8 mouse cellular contexts compared by ENCODE assay signal in genomic region chr6:38066215-38066614, GRCm38 (mm10). TPM values are rescaled to one million over a fixed set of nuclear protein-coding genes. Genes with fewer than 3 reads are reported as not detected.
DNase-seq lines count a peak whose midpoint lies in the region; ATAC-seq and TF ChIP-seq lines count a peak whose summit lies in the region.

No protein-coding gene starts in this region.

- no peak for TF ChIP-seq EP300 in liver, embryonic 14.5 days (IDR thresholded peaks at IDR 0.05; ENCODE audit: low read depth)

- no peak overlapping the region for H3K4me2 ChIP-seq in embryonic facial prominence, embryonic 14.5 days (ENCODE audit: low read depth, low read length)
- no peak overlapping the region for H3K4me2 ChIP-seq in heart, embryonic 15.5 days
- no peak overlapping the region for H3K4me2 ChIP-seq in liver, embryonic 14.5 days (ENCODE audit: low read depth)
- no peak overlapping the region for H3K4me2 ChIP-seq in neural tube, embryonic 12.5 days (replicated peaks)

- peak; percentile 20 to 33 for DNase-seq in CD8-positive naive resting alpha-beta T cell, adult 2 months (ENCODE audit: low read depth in 2 of 2, low spot score in 2 of 2)
- DNase-seq in adrenal gland, postnatal 25 days, result peak; percentile 46
- peak; percentile 90 for DNase-seq in embryonic facial prominence, embryonic 14.5 days (ENCODE audit: low spot score)
- DNase-seq in kidney, postnatal 10 days, result peak; percentile 80
- DNase-seq in liver, embryonic 14.5 days (ENCODE audit: low read depth in 3 of 3, low spot score in 3 of 3), result peak; percentile 25 to 41 (median 37)
- DNase-seq in thymus, postnatal 0 days (ENCODE audit: low spot score), result peak; percentile 82

- H3K9me3 ChIP-seq in embryonic facial prominence, embryonic 14.5 days (ENCODE audit: control insufficient read depth, low read length), result peaks cover 8% of the 10 kb centered on the region; the same call in 1 of the 2 replicates
- H3K9me3 ChIP-seq in heart, embryonic 15.5 days (replicated peaks), result no peaks in the 10 kb centered on the region
- H3K9me3 ChIP-seq in liver, embryonic 14.5 days (ENCODE audit: control insufficient read depth, low read length), result no peaks in the 10 kb centered on the region
- 0 out of 2 replicates have a peak, but pooled peaks cover 7% of the 10 kb centered on the region for H3K9me3 ChIP-seq in neural tube, embryonic 12.5 days

- 0% methylated on average over 5 of the region's 5 CpGs for WGBS in embryonic facial prominence, embryonic 14.5 days
- 2% methylated on average over 5 of the region's 5 CpGs for WGBS in heart, embryonic 15.5 days
- WGBS in liver, embryonic 14.5 days (ENCODE audit: insufficient replicate concordance), result 2% methylated on average over 5 of the region's 5 CpGs
- 7% methylated on average over 5 of the region's 5 CpGs for WGBS in neural tube, embryonic 12.5 days

- H3K9ac ChIP-seq in embryonic facial prominence, embryonic 14.5 days (ENCODE audit: low read depth, low read length), result no peak overlapping the region
- no peak overlapping the region for H3K9ac ChIP-seq in heart, embryonic 15.5 days
- H3K9ac ChIP-seq in liver, embryonic 14.5 days (replicated peaks), result no peak overlapping the region
- H3K9ac ChIP-seq in neural tube, embryonic 12.5 days, result no peak overlapping the region

- H3K36me3 ChIP-seq in embryonic facial prominence, embryonic 14.5 days (ENCODE audit: control insufficient read depth, insufficient read depth, low read length), result no peaks in the 10 kb centered on the region
- peaks cover 3% of the 10 kb centered on the region; the same call in 1 of the 2 replicates for H3K36me3 ChIP-seq in heart, embryonic 15.5 days
- H3K36me3 ChIP-seq in liver, embryonic 14.5 days (replicated peaks; ENCODE audit: control insufficient read depth, insufficient read depth, low read depth), result no peaks in the 10 kb centered on the region
- no peaks in the 10 kb centered on the region for H3K36me3 ChIP-seq in neural tube, embryonic 12.5 days

- peak; percentile 86 for ATAC-seq in embryonic facial prominence, embryonic 14.5 days (ENCODE audit: low read depth)
- peak; percentile 70; the same call in 1 of the 2 replicates for ATAC-seq in heart, embryonic 15.5 days (replicated peaks; ENCODE audit: insufficient number of reproducible peaks, insufficient read depth, low FRiP score, low read depth)
- ATAC-seq in liver, embryonic 14.5 days (ENCODE audit: insufficient read depth), result no peak; the same call in 1 of the 2 replicates
- peak; percentile 94 for ATAC-seq in neural tube, embryonic 12.5 days (ENCODE audit: low FRiP score, low read depth)

- H3K27me3 ChIP-seq in embryonic facial prominence, embryonic 14.5 days (replicated peaks; ENCODE audit: control insufficient read depth, insufficient read depth, low read length), result no peaks in the 10 kb centered on the region
- H3K27me3 ChIP-seq in heart, embryonic 15.5 days, result no peaks in the 10 kb centered on the region
- no peaks in the 10 kb centered on the region for H3K27me3 ChIP-seq in liver, embryonic 14.5 days (ENCODE audit: control insufficient read depth, insufficient read depth, low read length)
- H3K27me3 ChIP-seq in neural tube, embryonic 12.5 days (replicated peaks), result no peaks in the 10 kb centered on the region

- H3K4me3 ChIP-seq in embryonic facial prominence, embryonic 14.5 days (ENCODE audit: low read depth, low read length), result no peak overlapping the region
- H3K4me3 ChIP-seq in heart, embryonic 15.5 days, result no peak overlapping the region
- H3K4me3 ChIP-seq in liver, embryonic 14.5 days (ENCODE audit: insufficient read depth in 1 of 2, low read depth in 2 of 2, low read length in 2 of 2), result no peak overlapping the region
- H3K4me3 ChIP-seq in neural tube, embryonic 12.5 days, result no peak overlapping the region

- H3K27ac ChIP-seq in embryonic facial prominence, embryonic 14.5 days (replicated peaks; ENCODE audit: low read depth, low read length), result no peak overlapping the region
- no peak overlapping the region for H3K27ac ChIP-seq in heart, embryonic 15.5 days
- H3K27ac ChIP-seq in liver, embryonic 14.5 days, result no peak overlapping the region
- H3K27ac ChIP-seq in neural tube, embryonic 12.5 days, result no peak overlapping the region

- TF ChIP-seq CTCF in liver, embryonic 14.5 days (IDR thresholded peaks at IDR 0.05; ENCODE audit: low read depth), result peak; percentile 70

- H3K4me1 ChIP-seq in embryonic facial prominence, embryonic 14.5 days (ENCODE audit: control insufficient read depth, insufficient read depth, low read length), result no peaks in the 10 kb centered on the region
- peaks cover 2% of the 10 kb centered on the region for H3K4me1 ChIP-seq in heart, embryonic 15.5 days (replicated peaks)
- peaks cover under 1 to 6% of the 10 kb centered on the region in 2 experiments; a peak in 3 of 4 replicates for H3K4me1 ChIP-seq in liver, embryonic 14.5 days (replicated peaks; ENCODE audit: control insufficient read depth in 2 of 2, insufficient read depth in 2 of 2, low read length in 1 of 2)
- no peaks in the 10 kb centered on the region for H3K4me1 ChIP-seq in neural tube, embryonic 12.5 days

RNA-seq across cellular contexts. Expression of gene Svopl, which starts 19.4 kb away (rescaled TPM):
- total RNA-seq in adrenal gland, postnatal 25 days (2021), result 1.7 and 1.9 TPM in 2 replicates
- polyA plus RNA-seq in embryonic facial prominence, embryonic 14.5 days (2014; fragmentation: Nextera tagmentation; extraction: Ambion mirVana), result 3.8 and 6.0 TPM in 2 replicates
- polyA plus RNA-seq in heart, embryonic 15.5 days (2015; fragmentation: Nextera tagmentation; extraction: Ambion mirVana), result 0.20 and 0.24 TPM in 2 replicates
- polyA plus RNA-seq in liver, embryonic 14.5 days (2012; rRNA removed), result 0.04 TPM in 1 of 2 replicates, not detected in the other
- not detected in 2 replicates for polyA plus RNA-seq in liver, embryonic 14.5 days (2014; fragmentation: Nextera tagmentation; extraction: Ambion mirVana)
- polyA plus RNA-seq in neural tube, embryonic 12.5 days (2016; fragmentation: Nextera tagmentation; extraction: Ambion mirVana), result 0.66 and 0.77 TPM in 2 replicates
- 1.2 TPM in 2 replicates for polyA plus RNA-seq in thymus, postnatal 0 days (2015; fragmentation: Nextera tagmentation; extraction: Ambion mirVana)

RNA-seq across cellular contexts. Expression of gene Tmem213, which starts 42.8 kb away (rescaled TPM):
- total RNA-seq in adrenal gland, postnatal 25 days (2021), result not detected in 2 replicates
- polyA plus RNA-seq in embryonic facial prominence, embryonic 14.5 days (2014; fragmentation: Nextera tagmentation; extraction: Ambion mirVana), result 2.7 and 3.2 TPM in 2 replicates
- 1.3 and 2.0 TPM in 2 replicates for polyA plus RNA-seq in heart, embryonic 15.5 days (2015; fragmentation: Nextera tagmentation; extraction: Ambion mirVana)
- polyA plus RNA-seq in liver, embryonic 14.5 days (2012; rRNA removed), result not detected in 2 replicates
- not detected in 2 replicates for polyA plus RNA-seq in liver, embryonic 14.5 days (2014; fragmentation: Nextera tagmentation; extraction: Ambion mirVana)
- polyA plus RNA-seq in neural tube, embryonic 12.5 days (2016; fragmentation: Nextera tagmentation; extraction: Ambion mirVana), result not detected in 2 replicates
- 0.31 and 0.42 TPM in 2 replicates for polyA plus RNA-seq in thymus, postnatal 0 days (2015; fragmentation: Nextera tagmentation; extraction: Ambion mirVana)

RNA-seq across cellular contexts. Expression of gene Atp6v0a4, which starts 58.2 kb away (rescaled TPM):
- 0.76 and 0.79 TPM in 2 replicates for total RNA-seq in adrenal gland, postnatal 25 days (2021)
- polyA plus RNA-seq in embryonic facial prominence, embryonic 14.5 days (2014; fragmentation: Nextera tagmentation; extraction: Ambion mirVana), result 0.97 and 3.1 TPM in 2 replicates
- 0.69 and 0.77 TPM in 2 replicates for polyA plus RNA-seq in heart, embryonic 15.5 days (2015; fragmentation: Nextera tagmentation; extraction: Ambion mirVana)
- polyA plus RNA-seq in liver, embryonic 14.5 days (2012; rRNA removed), result 0.17 and 0.35 TPM in 2 replicates
- polyA plus RNA-seq in liver, embryonic 14.5 days (2014; fragmentation: Nextera tagmentation; extraction: Ambion mirVana), result 0.10 and 0.13 TPM in 2 replicates
- polyA plus RNA-seq in neural tube, embryonic 12.5 days (2016; fragmentation: Nextera tagmentation; extraction: Ambion mirVana), result 0.15 TPM in 1 of 2 replicates, not detected in the other
- polyA plus RNA-seq in thymus, postnatal 0 days (2015; fragmentation: Nextera tagmentation; extraction: Ambion mirVana), result 0.19 and 0.36 TPM in 2 replicates

Comparison
In these comparisons a context has a peak if more than half of its experiments do, and no peak if none do; other contexts are left out.
1. DNase-seq: peak in every context shown above with its lines; median percentile 90 in embryonic facial prominence, embryonic 14.5 days; 82 in thymus, postnatal 0 days; 80 in kidney, postnatal 10 days; 46 in adrenal gland, postnatal 25 days; 37 in liver, embryonic 14.5 days; 26 in CD8-positive naive resting alpha-beta T cell, adult 2 months.